ENCODE assay signal across 8 mouse cellular contexts in the genomic region with DNA sequence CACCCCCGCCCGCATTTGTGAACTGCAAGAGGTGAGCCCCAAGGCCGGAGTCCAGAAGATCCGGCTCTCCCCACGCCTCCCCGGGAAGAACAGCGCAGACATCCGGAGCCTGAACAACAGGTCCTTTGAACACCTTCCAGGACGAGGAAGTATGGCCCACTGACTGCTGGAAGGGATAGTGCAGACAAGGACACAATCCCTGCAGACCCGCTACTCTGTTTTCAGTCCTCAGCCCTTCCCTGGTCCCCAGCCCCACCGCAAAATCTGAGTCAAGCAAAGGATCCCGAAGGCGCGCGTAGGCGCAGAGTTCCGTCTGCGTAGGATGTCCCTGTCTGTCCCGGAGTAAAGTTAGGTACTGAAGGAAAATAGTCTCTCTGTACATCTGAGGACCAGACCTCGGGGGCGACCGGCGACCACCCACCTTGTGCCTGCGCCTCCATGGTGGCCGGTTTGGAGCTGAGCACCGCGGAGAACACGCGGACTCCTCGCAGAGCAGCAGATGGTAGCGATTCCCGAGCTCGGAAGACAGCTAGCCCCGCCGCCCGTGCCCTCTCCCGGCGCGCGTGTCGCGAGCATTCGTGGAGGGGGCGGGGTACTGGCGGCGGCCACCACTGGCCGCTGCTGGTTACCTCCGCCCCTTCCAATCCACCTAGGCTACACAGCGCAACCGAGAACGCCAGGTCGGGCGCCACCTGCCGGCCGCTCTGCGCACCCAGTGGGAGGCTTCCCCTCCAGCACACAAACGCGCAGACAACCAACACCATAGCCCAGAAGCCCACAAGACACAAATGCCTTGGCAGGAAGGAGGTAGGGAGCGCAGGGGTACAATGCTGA. TPM values are rescaled to one million over a fixed set of nuclear protein-coding genes. Genes with fewer than 3 reads are reported as not detected.
DNase-seq lines count a peak whose midpoint lies in the region; ATAC-seq and TF ChIP-seq lines count a peak whose summit lies in the region.

Gene Tpd52l1, minus strand, starts transcription at position 668 of the 834 bp plus-strand sequence.

- no peaks in the 10 kb centered on the region for H3K27me3 ChIP-seq in hindbrain, embryonic 13.5 days
- no peaks in the 10 kb centered on the region for H3K27me3 ChIP-seq in lung, postnatal 0 days (replicated peaks; ENCODE audit: insufficient read depth, low read length)

- no peaks in the 10 kb centered on the region for H3K36me3 ChIP-seq in hindbrain, embryonic 13.5 days
- H3K36me3 ChIP-seq in lung, postnatal 0 days (ENCODE audit: insufficient read depth, low read length), result no peaks in the 10 kb centered on the region

- H3K4me3 ChIP-seq in hindbrain, embryonic 13.5 days, result peak within 1 kb of the TSS; percentile 61
- peak within 1 kb of the TSS; percentile 48 for H3K4me3 ChIP-seq in lung, postnatal 0 days (ENCODE audit: low read depth, low read length)

- TF ChIP-seq CTCF in lung, postnatal 0 days (IDR thresholded peaks at IDR 0.05), result peak; percentile 95

- WGBS in hindbrain, embryonic 13.5 days, result 1% methylated on average over 59 of the region's 59 CpGs
- WGBS in lung, postnatal 0 days, result 2% methylated on average over 59 of the region's 59 CpGs

- 0 out of 2 replicates have a peak, but pooled peaks cover 3% of the 10 kb centered on the region for H3K4me1 ChIP-seq in hindbrain, embryonic 13.5 days (replicated peaks)
- no peaks in the 10 kb centered on the region for H3K4me1 ChIP-seq in lung, postnatal 0 days (ENCODE audit: insufficient read depth, low read depth, low read length)

- H3K9ac ChIP-seq in hindbrain, embryonic 13.5 days, result peak within 1 kb of the TSS; percentile 70
- peak within 1 kb of the TSS; percentile 48 for H3K9ac ChIP-seq in lung, postnatal 0 days (replicated peaks; ENCODE audit: low read depth)

- TF ChIP-seq EP300 in lung, postnatal 0 days (IDR thresholded peaks at IDR 0.05), result no peak

- H3K9me3 ChIP-seq in hindbrain, embryonic 13.5 days, result no peaks in the 10 kb centered on the region
- no peaks in the 10 kb centered on the region for H3K9me3 ChIP-seq in lung, postnatal 0 days (ENCODE audit: low read length)

- peak within 1 kb of the TSS; percentile 77 for H3K4me2 ChIP-seq in hindbrain, embryonic 13.5 days
- peak within 1 kb of the TSS; percentile 84 for H3K4me2 ChIP-seq in lung, postnatal 0 days (replicated peaks; ENCODE audit: low read depth, low read length)

- ATAC-seq in hindbrain, embryonic 13.5 days (ENCODE audit: low FRiP score), result peak; percentile 99
- ATAC-seq in lung, postnatal 0 days, result peak; percentile 99

- DNase-seq in ZHBTc4 (ENCODE audit: low read depth, low spot score), result peak; percentile 97
- DNase-seq in cerebellum, postnatal 14 days, result peak; percentile 93
- peak; percentile 85 to 86 for DNase-seq in frontal cortex, postnatal 36 days (ENCODE audit: low spot score in 2 of 2)
- DNase-seq in layer of hippocampus, postnatal 14 days (ENCODE audit: low spot score in 2 of 2), result peak; percentile 84 to 85
- peak; percentile 91 for DNase-seq in lung, postnatal 0 days (ENCODE audit: low spot score)
- peak; percentile 30 for DNase-seq in retina, adult 2 months (ENCODE audit: low read depth, low spot score)
- peak; percentile 68 to 71 for DNase-seq in urinary bladder, adult 18-20 months (ENCODE audit: low spot score in 2 of 2)

- H3K27ac ChIP-seq in hindbrain, embryonic 13.5 days, result no peak within 1 kb of the TSS
- H3K27ac ChIP-seq in lung, postnatal 0 days (ENCODE audit: low read length), result no peak within 1 kb of the TSS

RNA-seq across cellular contexts. Expression of gene Tpd52l1, which starts in this region (rescaled TPM):
- polyA plus RNA-seq in hindbrain, embryonic 13.5 days (2015; fragmentation: Nextera tagmentation; extraction: Ambion mirVana), result 28.4 and 33.9 TPM in 2 replicates
- total RNA-seq in layer of hippocampus, postnatal 14 days (2021), result 10 to 100 TPM; 21.7 to 24.7 TPM
- polyA plus RNA-seq in lung, postnatal 0 days (2015; fragmentation: Nextera tagmentation; extraction: Ambion mirVana), result 5.1 and 7.7 TPM in 2 replicates

Comparison
In these comparisons a context has a peak if more than half of its experiments do, and no peak if none do; other contexts are left out.
1. DNase-seq: peak in every context shown above with its lines; median percentile 97 in ZHBTc4; 93 in cerebellum, postnatal 14 days; 91 in lung, postnatal 0 days; 86 in frontal cortex, postnatal 36 days; 84 in layer of hippocampus, postnatal 14 days; 70 in urinary bladder, adult 18-20 months; 30 in retina, adult 2 months.